Mouse (Mus musculus) layer of hippocampus, adult 8-10 months (tissue): Measurements from ENCODE around the gene Stat2. TPM values are rescaled to one million over a fixed set of nuclear protein-coding genes. Genes with fewer than 3 reads are reported as not detected.

Experiments used
- DNase-seq, 2 experiments: peaks; one replicate each; pipeline ENCODE4 v3.0.0; 2022; ENCODE audit warnings: low spot score in 2 of 2
- total RNA-seq, 4 experiments: library from RNA; stranded (reverse); gene quantifications; 2 replicates each; pipeline ENCODE4 v1.2.4; 2022

The Stat2 gene
- 10 to 100 TPM; 34.3 to 39.3 (median 37.8) TPM for total RNA-seq

- DNase-seq, result peak; percentile 97 to 98
These were observed at the start of gene Stat2 for GRCm38 (mm10) chr10:128270287-128270841. TSS of gene Stat2 (plus strand) at chr10:128270559.

DNA sequence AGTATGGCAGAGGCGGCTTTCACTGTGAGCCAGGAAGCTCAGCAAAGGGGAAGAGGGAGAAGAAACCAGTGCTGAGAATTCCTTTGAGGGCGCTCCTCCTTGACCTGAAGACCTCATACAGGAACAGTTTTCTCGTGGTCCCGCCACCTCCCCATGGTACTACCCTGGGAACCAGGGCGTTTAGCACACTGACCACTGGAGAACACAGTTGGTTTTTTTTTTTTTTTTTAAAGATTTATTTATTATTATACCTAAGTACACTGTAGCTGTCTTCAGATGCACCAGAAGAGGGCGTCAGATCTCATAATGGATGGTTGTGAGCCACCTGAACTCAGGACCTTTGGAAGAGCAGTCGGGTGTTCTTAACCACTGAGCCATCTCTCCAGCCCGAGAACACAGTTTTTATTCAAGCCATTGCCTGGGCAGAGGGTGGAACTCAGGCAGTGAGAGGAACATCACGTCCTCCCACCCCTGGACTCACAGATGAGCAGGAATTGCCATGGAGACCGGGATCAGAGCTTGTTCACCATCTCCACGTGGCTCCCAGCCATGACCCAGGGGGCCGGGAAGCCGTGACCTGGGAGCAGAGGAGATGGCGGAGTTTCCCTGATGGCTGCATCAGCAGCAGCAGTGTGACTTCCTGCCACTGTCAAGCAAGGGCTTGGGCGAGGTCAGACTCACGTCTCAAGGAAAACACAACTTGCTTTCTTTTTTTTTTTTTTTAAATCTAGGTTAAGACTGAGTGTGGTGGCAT lies 48.6 kb upstream of the Stat2 start:
- no peak for DNase-seq

DNA sequence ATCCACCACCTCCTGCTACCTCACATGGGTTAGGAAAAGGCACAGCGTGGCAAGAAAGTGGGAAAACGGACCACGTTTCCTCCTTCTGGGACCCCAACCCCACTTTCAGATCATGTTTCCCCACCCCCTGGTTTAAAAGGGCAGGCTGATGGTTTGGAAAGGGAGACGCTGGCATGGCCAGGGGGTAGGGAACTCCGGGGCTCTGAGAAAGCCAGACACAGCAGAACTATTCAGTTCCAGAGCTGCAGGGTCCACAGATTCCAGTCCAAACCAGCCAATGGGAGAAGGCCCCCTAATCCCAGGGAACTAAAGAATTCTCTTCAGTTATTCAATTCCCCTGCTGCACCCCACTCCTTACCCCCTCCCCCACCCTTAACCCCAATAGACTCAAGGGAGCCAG lies 45.3 kb upstream of the Stat2 start:
- no peak for DNase-seq

DNA sequence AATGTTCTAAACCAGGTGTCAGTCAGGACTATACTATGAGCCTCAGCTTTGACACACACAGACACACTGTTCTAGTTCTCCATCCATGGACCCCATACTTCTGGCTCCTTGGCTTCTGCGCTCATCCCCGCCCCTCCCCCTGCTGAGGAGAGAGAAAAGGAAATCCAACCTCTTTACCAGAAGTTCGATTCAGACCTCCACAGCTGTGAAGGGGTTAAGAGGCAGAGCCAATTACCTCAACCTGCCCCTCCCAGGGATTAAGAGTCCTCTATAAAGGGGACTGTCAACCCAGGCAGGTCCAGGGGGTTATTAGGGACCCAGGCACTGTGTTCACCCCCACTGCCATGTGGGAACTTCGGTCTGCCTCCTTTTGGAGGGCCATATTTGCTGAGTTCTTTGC lies 44.8 kb upstream of the Stat2 start, which contains the start of gene Mip:
TSS of gene Mip (plus strand) at position 301 of the 400 bp plus-strand sequence.
- DNase-seq, result no peak

DNA sequence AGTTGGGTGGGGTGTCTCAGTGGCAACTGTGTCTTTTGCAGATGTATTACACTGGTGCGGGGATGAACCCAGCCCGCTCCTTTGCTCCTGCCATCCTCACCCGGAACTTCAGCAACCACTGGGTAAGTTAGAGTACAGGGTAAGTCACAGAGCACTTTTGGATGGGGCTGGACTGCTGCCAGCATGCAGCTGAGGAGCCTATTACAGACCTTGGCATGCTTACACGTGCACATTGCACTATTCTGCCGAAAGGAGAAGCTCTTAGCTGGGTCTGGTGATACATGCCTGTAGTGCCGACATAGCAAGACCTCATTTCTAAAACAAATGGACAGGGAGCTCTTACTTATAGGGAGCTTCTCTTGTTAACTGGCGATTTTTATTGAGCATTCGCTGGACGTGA lies 42.8 kb upstream of the Stat2 start:
- no peak for DNase-seq

DNA sequence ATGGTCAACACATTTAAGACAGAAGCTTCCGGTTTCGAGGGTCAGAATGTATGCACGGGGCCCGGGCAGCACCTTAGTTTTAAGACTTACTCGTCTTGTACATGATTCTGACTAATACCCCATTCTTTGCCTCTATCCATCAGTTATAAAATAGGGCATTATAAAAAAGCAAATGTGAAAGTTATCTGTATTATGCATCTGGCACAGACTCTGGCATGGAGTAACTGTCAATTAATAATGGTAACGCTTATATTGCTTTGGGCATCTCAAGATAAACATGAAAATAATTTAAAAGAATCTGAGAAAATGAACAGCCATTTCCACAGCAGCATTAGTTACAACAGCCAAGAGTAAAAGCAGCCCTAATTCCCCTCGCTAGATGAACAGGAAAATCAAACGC lies 42.4 kb upstream of the Stat2 start:
- DNase-seq, result no peak

GRCm38 (mm10) chr10:128230582-128230981 lies 39.8 kb upstream of the Stat2 start:
- DNase-seq, result no peak

GRCm38 (mm10) chr10:128231146-128231545 lies 39.2 kb upstream of the Stat2 start:
- no peak for DNase-seq

GRCm38 (mm10) chr10:128231697-128232419 lies 38.5 kb upstream of the Stat2 start, which contains the start of gene Timeless:
TSS of gene Timeless (plus strand) at chr10:128232065.
- peak; percentile 47 to 81 for DNase-seq

GRCm38 (mm10) chr10:128232420-128232985 lies 37.9 kb upstream of the Stat2 start:
- DNase-seq, result peak; percentile 40 to 45

GRCm38 (mm10) chr10:128236321-128236720 lies 34.0 kb upstream of the Stat2 start:
- DNase-seq, result no peak

- peak in 1 of 2 experiments; percentile 8 for DNase-seq
These were observed 32.4 kb upstream of the Stat2 start for GRCm38 (mm10) chr10:128237807-128238480.

GRCm38 (mm10) chr10:128239140-128239539 lies 31.2 kb upstream of the Stat2 start:
- no peak for DNase-seq

DNA sequence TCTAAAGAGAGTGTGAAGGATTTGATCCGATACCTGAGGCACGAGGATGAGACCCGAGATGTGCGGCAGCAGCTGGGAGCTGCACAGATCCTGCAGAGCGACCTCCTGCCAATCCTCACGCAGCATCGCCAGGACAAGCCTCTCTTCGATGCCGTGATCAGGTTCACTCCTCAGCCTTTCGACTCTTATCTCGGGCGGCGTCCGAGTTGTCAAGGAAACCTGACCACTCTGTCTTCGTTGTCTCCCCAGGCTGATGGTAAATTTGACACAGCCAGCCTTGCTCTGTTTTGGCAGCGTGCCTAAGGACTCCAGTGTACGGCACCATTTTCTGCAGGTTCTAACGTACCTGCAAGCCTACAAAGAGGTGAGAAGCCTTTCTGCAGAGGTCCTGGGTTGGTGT lies 30.2 kb upstream of the Stat2 start:
- no peak for DNase-seq

DNA sequence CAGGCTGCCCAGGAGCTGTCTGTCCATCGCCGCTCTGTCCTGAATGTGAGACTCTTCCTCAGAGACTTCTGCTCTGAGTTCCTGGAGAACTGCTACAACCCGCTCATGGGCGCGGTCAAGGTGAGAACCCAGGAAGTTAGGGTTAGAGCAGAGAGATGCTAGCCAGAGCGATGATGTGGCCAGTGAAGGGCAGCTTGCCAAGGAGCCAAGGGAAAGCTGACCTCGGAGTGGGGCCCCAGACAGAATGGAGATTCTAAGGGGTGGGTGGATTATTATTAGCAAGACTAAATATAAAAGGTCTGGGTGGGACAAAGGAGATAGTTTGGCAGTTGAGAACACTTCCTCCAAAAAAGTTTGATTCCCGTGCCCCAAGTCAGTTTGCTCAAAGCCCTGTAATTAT lies 27.1 kb upstream of the Stat2 start:
- no peak for DNase-seq

DNA sequence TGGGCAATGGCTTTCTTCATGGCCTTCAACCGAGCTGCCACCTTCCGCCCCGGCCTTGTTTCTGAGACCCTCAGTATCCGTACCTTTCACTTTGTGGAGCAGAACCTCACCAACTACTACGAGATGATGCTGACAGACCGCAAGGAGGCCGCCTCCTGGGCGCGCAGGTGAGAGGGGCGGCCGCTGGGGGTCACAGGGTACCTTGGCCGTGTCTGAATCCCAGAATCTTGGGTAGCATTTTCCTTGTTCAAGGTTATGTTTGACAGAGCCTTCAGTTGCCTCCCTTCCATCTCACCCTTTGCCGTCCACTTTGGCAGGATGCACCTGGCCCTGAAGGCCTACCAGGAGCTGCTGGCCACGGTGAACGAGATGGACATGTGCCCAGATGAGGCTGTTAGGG lies 26.2 kb upstream of the Stat2 start:
- DNase-seq, result no peak

DNA sequence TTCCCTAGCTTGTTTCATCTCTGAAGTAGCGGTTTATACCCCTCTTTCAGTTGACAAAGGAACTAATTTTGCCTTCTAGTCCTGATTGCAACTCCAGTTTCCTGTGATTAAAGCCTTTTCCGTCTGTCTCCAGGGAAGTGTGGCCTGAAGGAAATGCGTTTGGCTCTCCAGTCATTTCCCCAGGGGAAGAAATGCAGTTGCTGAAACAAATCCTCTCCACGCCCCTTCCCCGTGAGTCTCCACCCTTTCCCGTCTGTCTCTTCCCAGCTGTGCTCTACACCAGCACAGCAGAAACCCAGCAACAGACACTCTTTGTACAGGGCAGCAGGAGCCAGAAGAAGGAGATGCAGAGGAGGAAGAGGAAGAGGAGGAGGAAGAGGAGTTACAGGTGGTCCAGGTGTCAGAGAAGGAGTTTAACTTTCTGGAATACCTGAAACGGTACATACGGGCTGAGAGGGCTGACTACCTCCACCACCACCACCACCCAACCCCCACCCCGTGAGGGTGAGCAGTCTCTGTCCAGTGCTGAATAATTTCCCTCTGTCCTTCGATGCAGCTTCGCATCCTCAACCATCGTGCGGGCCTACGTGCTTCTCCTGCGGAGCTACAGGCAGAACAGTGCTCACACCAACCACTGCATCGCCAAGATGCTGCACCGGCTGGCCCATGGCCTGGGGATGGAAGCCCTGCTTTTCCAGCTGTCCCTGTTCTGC lies 23.2 kb upstream of the Stat2 start:
- no peak for DNase-seq

- no peak for DNase-seq
These were observed 19.8 kb upstream of the Stat2 start for GRCm38 (mm10) chr10:128250565-128250964.

DNA sequence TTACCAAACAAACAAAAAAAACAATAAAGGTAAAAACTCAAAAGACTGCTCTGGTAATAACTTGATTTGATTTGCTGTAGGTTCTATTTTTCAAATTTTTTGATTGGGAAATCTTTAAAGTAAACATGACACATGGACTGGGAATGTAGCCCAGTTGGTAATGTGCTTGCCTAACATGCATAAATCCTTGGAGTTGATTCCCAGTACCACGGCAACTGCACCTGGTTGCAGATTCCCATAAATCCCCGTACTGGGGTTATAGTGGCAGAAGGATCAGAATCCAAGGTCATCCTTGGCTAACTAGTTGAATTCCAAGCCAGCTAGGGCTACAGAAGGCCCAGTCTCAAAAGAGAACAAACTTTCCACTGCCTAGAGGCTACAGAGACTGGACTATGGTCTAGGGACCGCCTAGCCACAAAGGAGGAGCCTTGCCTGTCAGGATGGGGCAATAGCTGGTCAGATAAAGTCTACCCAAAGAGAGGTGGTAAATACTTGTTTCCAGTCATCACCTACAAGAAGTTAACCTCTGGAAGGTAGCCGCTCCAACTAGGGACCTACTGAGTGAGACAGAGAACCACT lies 16.6 kb upstream of the Stat2 start, which contains the start of gene Apon:
TSS of gene Apon (plus strand) at position 420 of the 579 bp plus-strand sequence.
- no peak for DNase-seq

GRCm38 (mm10) chr10:128255925-128256324 lies 14.4 kb upstream of the Stat2 start:
- no peak for DNase-seq
